Mouse (Mus musculus) stomach, postnatal 0 days (tissue): ENCODE data around the gene A1cf.

Experiments
- CTCF ChIP-seq: IDR thresholded peaks from 2 replicates; pipeline ENCODE4 v1.5.1; 2016; ENCODE audit warnings: antibody characterized with exemption, low read depth, mild to moderate bottlenecking, moderate library complexity
- EP300 ChIP-seq: optimal IDR thresholded peaks from 2 replicates; pipeline ENCODE3; 2016; ENCODE audit warnings: antibody characterized with exemption

- no peak for TF ChIP-seq CTCF
- TF ChIP-seq EP300: no peak
These were observed 85.7 kb downstream of the A1cf start for GRCm38 (mm10) chr19:31954267-31954666.
